Mouse (Mus musculus) liver, postnatal 0 days (tissue): ENCODE measurements around the gene Fzd9. TPM values are rescaled to one million over a fixed set of nuclear protein-coding genes. Genes with fewer than 3 reads are reported as not detected.
A peak's percentile ranks its signal among the peaks of the same experiment; 100 is the strongest.

ENCODE experiments used
- ATAC-seq: fragments of 200-750 bp; cut with Nextera tagmentation; 2 replicates; pipeline ENCODE4 v1.8.0; 2017; ENCODE audit warnings: mild to moderate bottlenecking, moderate library complexity
- DNase-seq: peaks from one replicate; pipeline ENCODE4 v3.0.0-alpha.2; 2016
- H3K27ac ChIP-seq: fragments of 300-500 bp; sonication (generic); 2 replicates; pipeline ENCODE4 v1.5.1; 2014; ENCODE audit warnings: antibody characterized with exemption, moderate library complexity, mild to moderate bottlenecking, low read depth
- H3K27me3 ChIP-seq: fragments of 300-500 bp; sonication (generic); 2 replicates; pipeline ENCODE4 v1.6.1; 2014; ENCODE audit warnings: low read length, control low read depth, mixed read lengths; ENCODE audit not compliant: insufficient read depth
- H3K36me3 ChIP-seq: fragments of 300-500 bp; sonication (generic); replicated peaks from 2 replicates; pipeline ENCODE4 v1.6.1; 2014; ENCODE audit warnings: mild to moderate bottlenecking, control low read depth, low read length, moderate library complexity, mixed read lengths; ENCODE audit not compliant: insufficient read depth
- H3K4me1 ChIP-seq: fragments of 300-500 bp; sonication (generic); 2 replicates; pipeline ENCODE4 v1.6.1; 2014; ENCODE audit warnings: antibody characterized with exemption, mild to moderate bottlenecking, control low read depth; ENCODE audit not compliant: insufficient read depth
- H3K4me2 ChIP-seq: fragments of 300-500 bp; sonication (generic); 2 replicates; pipeline ENCODE4 v1.6.1; 2014; ENCODE audit warnings: low read depth, mild to moderate bottlenecking, low read length, moderate library complexity, mixed read lengths
- H3K4me3 ChIP-seq: fragments of 300-500 bp; sonication (generic); 2 replicates; pipeline ENCODE4 v1.5.1; 2014; ENCODE audit warnings: low read depth, low read length
- H3K9ac ChIP-seq: fragments of 300-500 bp; sonication (generic); replicated peaks from 2 replicates; pipeline ENCODE4 v1.6.1; 2014; ENCODE audit warnings: mild to moderate bottlenecking, moderate library complexity
- H3K9me3 ChIP-seq: fragments of 300-500 bp; sonication (generic); 2 replicates; pipeline ENCODE4 v1.6.1; 2016; ENCODE audit warnings: mild to moderate bottlenecking, control low read depth, low read length, mixed read lengths
- CTCF ChIP-seq: sonication (generic); IDR thresholded peaks from 2 replicates; pipeline ENCODE4 v1.5.1; 2016; ENCODE audit warnings: antibody characterized with exemption, low read depth
- EP300 ChIP-seq: IDR thresholded peaks from 2 replicates; pipeline ENCODE4 v1.6.1; 2016; ENCODE audit warnings: antibody characterized with exemption, low read depth, mild to moderate bottlenecking
- WGBS: fragments of 180-500 bp; shearing (Covaris S2); extraction: QIAGEN DNeasy Blood & Tissue Kit; methylation state at CpG from one replicate; pipeline ENCODE4 v1.1.7; 2014; ENCODE audit not compliant: insufficient replicate concordance; 5-methylcytosine and 5-hydroxymethylcytosine counted together
- polyA plus RNA-seq: library from polyadenylated mRNA; unstranded; fragments of >200 nt; fragmentation: Nextera tagmentation; extraction: Ambion mirVana; gene quantifications from 2 replicates; pipeline ENCODE4 v1.2.1, GENCODE M21; 2015

Fzd9 gene
- polyA plus RNA-seq, 1 experiment from 2014 or later, result 0.16 TPM

DNA sequence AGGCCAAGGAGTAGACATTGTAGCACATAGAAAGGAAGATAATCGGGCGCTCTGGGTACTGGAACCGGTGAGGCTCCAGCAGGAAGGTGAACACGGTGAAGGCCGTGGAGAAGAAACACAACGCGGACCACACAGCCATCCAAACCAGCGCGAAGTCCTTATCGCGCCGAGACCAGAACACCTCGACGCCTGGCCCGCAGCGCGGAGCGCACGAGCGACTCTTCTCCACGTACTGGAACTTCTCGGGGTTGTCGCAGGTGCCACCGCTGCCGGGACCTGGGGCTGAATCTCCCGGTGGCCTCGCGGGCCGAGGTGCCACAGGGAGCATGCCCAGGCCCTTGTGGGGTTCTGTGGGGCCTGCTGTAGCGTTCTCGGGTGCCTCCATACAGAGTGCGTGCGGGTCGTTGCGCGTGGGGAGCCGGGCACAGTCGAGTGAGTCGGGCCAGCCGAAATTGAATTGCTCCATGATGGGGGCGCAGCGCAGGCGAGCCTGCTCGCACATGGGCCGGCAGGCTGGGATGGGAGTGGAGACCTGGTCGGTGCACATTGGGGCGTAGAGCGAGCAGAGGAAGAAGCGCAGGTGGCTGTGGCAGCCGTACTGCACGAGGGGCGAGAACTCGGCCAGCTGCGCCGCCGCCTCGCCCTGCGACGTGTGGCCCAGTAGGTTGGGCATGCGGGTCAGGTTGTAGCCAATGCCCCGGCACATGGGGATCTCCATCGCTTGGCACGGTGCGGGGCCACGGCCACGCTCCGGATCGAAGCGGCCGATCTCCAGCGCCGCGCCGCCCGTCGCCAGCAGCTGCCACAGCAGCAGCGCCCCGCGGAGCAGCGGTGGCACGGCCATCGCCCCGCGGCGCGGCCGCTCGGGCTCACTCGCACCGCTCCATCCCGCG lies 598 bp downstream of the Fzd9 start:
- TF ChIP-seq EP300, result no peak
- TF ChIP-seq CTCF, result no peak
- 4% methylated on average over 79 of the region's 92 CpGs for WGBS
- H3K4me1 ChIP-seq, result peaks cover 10% of the 10 kb centered on the region
- ATAC-seq (peak; percentile 63), DNase-seq (peak; percentile 43)
- 0 out of 2 replicates have a peak overlapping the region, but pooled peaks have one; percentile 7 for H3K9ac ChIP-seq
- peaks cover 15% of the 10 kb centered on the region for H3K36me3 ChIP-seq
- peaks cover 31% of the 10 kb centered on the region for H3K27me3 ChIP-seq
- H3K27ac ChIP-seq, result no peak overlapping the region
- peak overlapping the region; percentile 55 for H3K4me3 ChIP-seq
- H3K9me3 ChIP-seq, result no peaks in the 10 kb centered on the region
- H3K4me2 ChIP-seq, result peak overlapping the region; percentile 93

DNA sequence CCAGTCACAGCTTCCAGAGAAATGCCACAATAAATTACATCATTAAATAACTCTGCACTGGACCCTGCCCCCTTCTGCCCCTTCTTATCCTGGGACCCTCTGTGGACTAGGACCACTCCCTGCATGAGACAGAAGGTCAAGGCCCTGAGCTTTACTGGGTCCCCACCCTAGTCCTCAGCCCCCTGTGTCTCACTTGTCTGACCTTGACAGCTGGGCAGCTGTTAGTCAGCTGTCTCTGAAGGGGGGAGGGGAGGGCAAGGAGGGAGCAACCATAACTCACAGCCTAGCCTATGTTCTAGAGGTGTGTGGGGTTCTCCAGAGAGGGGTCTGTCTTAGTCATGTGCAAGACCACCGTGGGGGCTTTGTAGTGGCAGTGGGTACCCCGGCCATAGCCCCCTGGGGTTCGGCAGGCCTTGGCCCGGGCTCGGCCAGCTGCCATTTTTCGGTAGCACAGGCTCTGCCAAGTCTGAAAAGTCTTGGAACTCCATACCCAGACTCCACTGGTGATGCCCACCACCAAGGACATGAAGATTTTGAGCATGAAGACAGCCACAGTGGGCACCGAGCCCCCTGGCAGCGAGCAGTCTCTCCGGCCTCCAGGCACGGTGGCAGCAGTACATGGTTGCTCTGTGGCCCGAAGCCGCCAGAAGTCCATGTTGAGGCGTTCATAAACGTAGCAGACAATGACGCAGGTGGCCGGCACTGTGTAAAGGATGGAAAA lies 1.9 kb downstream of the Fzd9 start:
- TF ChIP-seq EP300, result no peak
- TF ChIP-seq CTCF, result no peak

GRCm38 (mm10) chr5:135247337-135247736 lies 3.7 kb downstream of the Fzd9 start:
- Histone ChIP-seq H3K9ac (no peak overlapping the region), H3K36me3 (peaks cover 42% of the 10 kb centered on the region), H3K4me1 (peaks cover 10% of the 10 kb centered on the region), H3K27ac (no peak overlapping the region), H3K4me2 (no peak overlapping the region), H3K4me3 (no peak overlapping the region), H3K9me3 (no peaks in the 10 kb centered on the region), H3K27me3 (peaks cover 31% of the 10 kb centered on the region)
- WGBS, result 69% methylated on average over 9 of the region's 9 CpGs
- no peak for DNase-seq
- no peak for TF ChIP-seq CTCF
- TF ChIP-seq EP300, result no peak
- ATAC-seq, result no peak

More for the DNA sequence above, 1.9 kb downstream of the Fzd9 start:
- Histone ChIP-seq H3K4me1 (peaks cover 10% of the 10 kb centered on the region), H3K9me3 (no peaks in the 10 kb centered on the region), H3K36me3 (peaks cover 27% of the 10 kb centered on the region), H3K27ac (no peak overlapping the region), H3K27me3 (peaks cover 31% of the 10 kb centered on the region), H3K4me3 (no peak overlapping the region), H3K4me2 (no peak overlapping the region), H3K9ac (no peak overlapping the region)
- WGBS, result 81% methylated on average over 15 of the region's 16 CpGs
- ATAC-seq, result no peak
- DNase-seq, result no peak

GRCm38 (mm10) chr5:135246531-135246930 lies 4.5 kb downstream of the Fzd9 start:
- 73% methylated on average over 4 of the region's 4 CpGs for WGBS
- Histone ChIP-seq H3K4me1 (peaks cover 10% of the 10 kb centered on the region), H3K9ac (no peak overlapping the region), H3K9me3 (no peaks in the 10 kb centered on the region), H3K36me3 (peaks cover 50% of the 10 kb centered on the region), H3K4me2 (no peak overlapping the region), H3K27me3 (peaks cover 28% of the 10 kb centered on the region), H3K27ac (no peak overlapping the region), H3K4me3 (no peak overlapping the region)
- no peak for TF ChIP-seq EP300
- TF ChIP-seq CTCF, result no peak
- ATAC-seq (no peak), DNase-seq (no peak)

DNA sequence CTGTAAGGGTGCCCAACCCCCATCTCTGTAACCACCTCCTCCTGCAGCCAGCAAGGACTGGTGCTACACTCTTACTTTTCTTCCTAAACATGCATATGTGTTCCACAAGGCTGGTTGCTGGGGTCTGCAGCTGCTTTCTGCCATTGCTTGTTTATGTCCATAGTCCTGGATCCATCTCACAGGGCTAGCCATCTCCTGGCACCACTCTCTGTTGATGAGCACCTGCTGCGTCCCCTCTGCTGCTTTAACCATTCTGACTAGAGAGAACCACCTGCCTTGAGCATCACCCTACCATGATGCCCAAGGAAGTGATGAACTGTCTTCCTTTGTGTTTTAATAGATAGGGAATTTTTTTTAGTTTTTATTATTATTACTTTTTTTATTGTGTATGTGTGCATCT lies 7.9 kb downstream of the Fzd9 start:
- Histone ChIP-seq H3K4me1 (no peaks in the 10 kb centered on the region), H3K27me3 (no peaks in the 10 kb centered on the region), H3K36me3 (peaks cover 81% of the 10 kb centered on the region), H3K9me3 (no peaks in the 10 kb centered on the region), H3K4me2 (no peak overlapping the region), H3K9ac (no peak overlapping the region), H3K4me3 (no peak overlapping the region), H3K27ac (no peak overlapping the region)
- TF ChIP-seq EP300, result no peak
- 97% methylated on average over 1 of the region's 1 CpGs for WGBS
- ATAC-seq, result no peak
- no peak for DNase-seq

DNA sequence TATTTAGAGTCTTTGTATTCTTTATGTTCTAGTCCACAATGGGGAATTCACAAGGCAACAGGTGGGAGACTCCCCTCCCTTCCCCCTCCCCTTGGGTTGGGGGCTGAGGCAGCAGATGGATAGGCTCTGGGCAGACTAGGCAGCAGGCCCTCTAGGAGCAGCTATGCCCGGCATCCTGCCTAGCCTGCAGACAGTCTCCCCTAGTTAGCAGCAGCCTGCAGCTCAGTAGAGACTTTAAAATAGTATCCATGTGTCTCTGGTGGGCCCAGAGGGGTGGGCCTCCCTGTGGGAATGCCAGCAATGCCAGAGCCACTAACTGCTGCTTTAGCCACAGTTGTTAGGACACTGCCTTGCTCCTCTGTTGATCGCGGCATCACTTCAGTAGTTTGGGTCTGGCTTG lies 8.4 kb downstream of the Fzd9 start:
- no peaks in the 10 kb centered on the region for H3K9me3 ChIP-seq
- H3K27ac ChIP-seq, result no peak overlapping the region
- H3K27me3 ChIP-seq, result no peaks in the 10 kb centered on the region
- no peak overlapping the region for H3K9ac ChIP-seq
- peaks cover 87% of the 10 kb centered on the region for H3K36me3 ChIP-seq
- no peak for TF ChIP-seq CTCF
- TF ChIP-seq EP300, result no peak
- H3K4me2 ChIP-seq, result no peak overlapping the region
- ATAC-seq (no peak), DNase-seq (no peak)
- no peaks in the 10 kb centered on the region for H3K4me1 ChIP-seq
- no peak overlapping the region for H3K4me3 ChIP-seq
- 78% methylated on average over 3 of the region's 3 CpGs for WGBS
